Mouse (Mus musculus) neural tube, embryonic 14.5 days (tissue): ENCODE results near the gene Ypel4. TPM values are rescaled to one million over a fixed set of nuclear protein-coding genes. Genes with fewer than 3 reads are reported as not detected.

Source experiments
- ATAC-seq: fragments of 200-750 bp; cut with Nextera tagmentation; 2 replicates; pipeline ENCODE4 v1.8.0; 2017; ENCODE audit warnings: low read depth, mild to moderate bottlenecking, moderate TSS enrichment, moderate library complexity
- H3K27ac ChIP-seq: fragments of 300-500 bp; sonication (generic); 2 replicates; pipeline ENCODE4 v1.5.1; 2014; ENCODE audit warnings: low read depth, mild to moderate bottlenecking, control low read depth, low read length, moderate library complexity, mixed read lengths
- H3K27me3 ChIP-seq: fragments of 300-500 bp; sonication (generic); 2 replicates; pipeline ENCODE4 v1.6.1; 2014; ENCODE audit warnings: low read length; ENCODE audit not compliant: control insufficient read depth, insufficient read depth
- H3K36me3 ChIP-seq: fragments of 300-500 bp; sonication (generic); 2 replicates; pipeline ENCODE4 v1.6.1; 2014; ENCODE audit warnings: low read length, mixed read lengths; ENCODE audit not compliant: control insufficient read depth, insufficient read depth
- H3K4me1 ChIP-seq: fragments of 300-500 bp; sonication (generic); 2 replicates; pipeline ENCODE4 v1.6.1; 2014; ENCODE audit warnings: low read length; ENCODE audit not compliant: control insufficient read depth, insufficient read depth
- H3K4me2 ChIP-seq: fragments of 300-500 bp; sonication (generic); 2 replicates; pipeline ENCODE4 v1.6.1; 2014; ENCODE audit warnings: mild to moderate bottlenecking, low read depth, low read length, control low read depth
- H3K4me3 ChIP-seq: fragments of 300-500 bp; sonication (generic); 2 replicates; pipeline ENCODE4 v1.5.1; 2014; ENCODE audit warnings: low read depth, low read length, control low read depth, mixed read lengths
- H3K9ac ChIP-seq: fragments of 300-500 bp; sonication (generic); replicated peaks from 2 replicates; pipeline ENCODE4 v1.6.1; 2014; ENCODE audit warnings: low read depth, mild to moderate bottlenecking, control low read depth, low read length, mixed read lengths
- H3K9me3 ChIP-seq: fragments of 300-500 bp; sonication (generic); 2 replicates; pipeline ENCODE4 v1.6.1; 2016; ENCODE audit warnings: low read length; ENCODE audit not compliant: control insufficient read depth
- WGBS: fragments of 180-500 bp; shearing (Covaris S2); extraction: QIAGEN DNeasy Blood & Tissue Kit; methylation state at CpG from one replicate; pipeline ENCODE4 v1.1.7; 2014; 5-methylcytosine and 5-hydroxymethylcytosine counted together
- microRNA counts: library from miRNA; unstranded; fragments of <30 nt; microRNA quantifications from one replicate; lab custom pipeline; 2016
- microRNA-seq: library from miRNA; unstranded; fragments of <30 nt; microRNA quantifications from one replicate; pipeline ENCODE4, GENCODE M21; 2016
- polyA plus RNA-seq: library from polyadenylated mRNA; unstranded; fragments of >200 nt; fragmentation: Nextera tagmentation; extraction: Ambion mirVana; gene quantifications from 2 replicates; pipeline ENCODE4 v1.2.1, GENCODE M21; 2014

Gene Ypel4
- polyA plus RNA-seq, 1 experiment from 2014 or later: 17.8 TPM

DNA sequence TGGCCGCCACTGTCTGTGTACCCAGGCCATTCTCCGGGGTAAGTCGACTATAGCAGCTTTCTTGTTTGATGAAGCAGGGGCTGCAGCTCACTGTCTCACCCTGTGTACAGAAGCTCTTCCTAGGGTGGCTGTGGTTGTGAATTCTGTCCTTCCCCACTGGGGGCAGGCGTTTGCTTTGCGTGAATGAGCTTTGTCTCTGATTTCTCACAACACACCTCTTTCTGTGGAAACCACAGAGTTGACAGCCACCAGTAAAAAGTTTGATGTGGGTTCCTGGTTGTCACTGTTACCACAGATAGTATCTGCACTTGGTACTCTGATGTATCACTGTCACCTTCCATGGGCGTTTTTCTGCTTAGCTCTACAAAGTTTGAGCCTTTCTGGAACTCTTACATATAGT, 45.4 kb downstream of the Ypel4 start:
- Histone ChIP-seq H3K36me3 (no peaks in the 10 kb centered on the region), H3K27me3 (no peaks in the 10 kb centered on the region), H3K4me1 (peaks cover 5% of the 10 kb centered on the region; the same call in 1 of the 2 replicates), H3K4me2 (no peak overlapping the region), H3K27ac (no peak overlapping the region), H3K9me3 (no peaks in the 10 kb centered on the region), H3K9ac (no peak overlapping the region), H3K4me3 (no peak overlapping the region)
- WGBS: 59% methylated on average over 6 of the region's 6 CpGs
- ATAC-seq: no peak

DNA sequence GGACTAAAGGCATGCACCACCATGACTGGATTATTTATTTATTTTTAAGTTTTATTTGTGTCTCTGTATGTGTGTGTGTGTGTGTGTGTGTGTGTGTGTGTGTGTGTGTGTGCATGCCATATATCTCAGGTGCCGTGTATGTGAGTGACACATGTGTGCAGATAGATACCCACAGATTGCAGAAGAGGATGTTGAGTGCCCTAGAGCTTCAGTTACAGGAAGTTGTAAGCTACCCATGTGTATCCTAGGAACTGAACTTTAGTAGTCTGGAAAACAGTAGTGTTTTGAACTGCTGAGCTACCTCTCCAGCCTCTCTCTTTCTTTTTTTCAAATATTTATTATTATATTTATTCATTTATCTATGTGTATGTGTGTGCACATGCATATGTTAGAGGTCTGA, 49.5 kb downstream of the Ypel4 start:
- Histone ChIP-seq H3K4me2 (no peak overlapping the region), H3K4me3 (no peak overlapping the region), H3K27ac (no peak overlapping the region), H3K9me3 (no peaks in the 10 kb centered on the region), H3K9ac (no peak overlapping the region), H3K27me3 (no peaks in the 10 kb centered on the region), H3K4me1 (no peaks in the 10 kb centered on the region), H3K36me3 (no peaks in the 10 kb centered on the region)
- no peak for ATAC-seq
- 94% methylated on average over 1 of the region's 1 CpGs for whole genome bisulfite sequencing

DNA sequence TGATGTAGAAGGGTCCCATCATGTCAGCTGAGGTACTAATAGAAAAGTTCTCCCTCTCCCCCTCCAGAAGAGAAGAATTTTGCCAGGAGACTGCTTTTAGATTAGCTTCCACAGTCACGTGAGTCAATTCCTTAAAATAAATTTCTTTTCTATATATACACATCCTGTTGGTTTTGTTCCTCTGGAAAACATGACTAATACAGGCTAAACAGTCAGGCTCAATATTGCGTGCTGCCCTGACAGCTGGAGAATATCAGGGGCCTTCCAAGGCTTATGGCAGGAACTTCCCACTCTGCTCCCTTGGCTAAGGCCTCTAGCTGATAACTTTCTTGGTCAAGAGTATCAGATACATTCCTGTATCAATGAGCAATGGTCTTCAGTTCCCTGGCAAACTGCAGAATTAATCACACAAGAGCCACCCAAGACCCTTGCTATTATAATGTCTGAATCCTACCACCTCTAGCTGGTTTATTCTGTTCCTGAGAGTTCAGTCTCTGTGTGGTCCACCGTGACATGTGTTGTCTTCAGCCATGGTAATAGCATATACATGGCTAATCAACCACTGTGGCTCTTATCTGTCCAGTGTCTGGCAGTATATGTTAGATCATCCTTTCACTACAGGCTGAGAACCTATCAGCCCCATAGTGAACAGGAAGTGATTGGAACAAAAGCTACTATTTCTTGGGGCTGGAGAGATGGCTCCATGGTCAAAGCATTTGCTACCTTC, 50.1 kb downstream of the Ypel4 start:
- 91% methylated on average over 3 of the region's 3 CpGs for WGBS
- ATAC-seq: no peak

More for the DNA sequence above, 50.1 kb downstream of the Ypel4 start:
- H3K36me3 ChIP-seq: no peaks in the 10 kb centered on the region
- H3K27ac ChIP-seq: no peak overlapping the region
- no peaks in the 10 kb centered on the region for H3K4me1 ChIP-seq
- H3K4me3 ChIP-seq: no peak overlapping the region
- H3K27me3 ChIP-seq: no peaks in the 10 kb centered on the region
- H3K9ac ChIP-seq: no peak overlapping the region
- H3K4me2 ChIP-seq: no peak overlapping the region
- H3K9me3 ChIP-seq: no peaks in the 10 kb centered on the region

MicroRNA genes within 50 kb of the gene (microRNA counts, 519-probe panel; counts per million panel counts)
- microRNA mmu-miR-130a (lab: Ali Mortazavi, UCI): 6,708 counts per million, percentile 94 among the panel's probes with 10 or more counts

Small RNA genes lying within 50 kb of the gene (microRNA-seq; reads per million reads assigned to microRNA genes)
- 16,225 reads per million, percentile 97 among the genes with 10 or more reads in this experiment for gene Mir130a

Other genes starting within 250 kb of the Ypel4 start
- 30.1 and 40.4 TPM in 2 replicates for gene Ctnnd1, start 83.3 kb upstream of the Ypel4 start, polyA plus RNA-seq
- 0.24 and 0.44 TPM in 2 replicates for gene Btbd18, start 75.0 kb upstream of the Ypel4 start, polyA plus RNA-seq
- gene Selenoh, start 63.3 kb upstream of the Ypel4 start, polyA plus RNA-seq: 163 and 181 TPM in 2 replicates
- gene Gm28635, start 56.0 kb upstream of the Ypel4 start, polyA plus RNA-seq: 0.13 TPM in 1 of 2 replicates, not detected in the other
- gene Med19, start 55.7 kb upstream of the Ypel4 start, polyA plus RNA-seq: 61.5 and 64.5 TPM in 2 replicates
- gene Tmx2, start 54.9 kb upstream of the Ypel4 start, polyA plus RNA-seq: 311 and 342 TPM in 2 replicates
- 22.8 and 23.9 TPM in 2 replicates for gene Zdhhc5, start 18.9 kb upstream of the Ypel4 start, polyA plus RNA-seq
- gene Clp1, start 6.7 kb upstream of the Ypel4 start, polyA plus RNA-seq: 20.6 and 24.7 TPM in 2 replicates
- gene Gm19426, start 9.6 kb downstream of the Ypel4 start, polyA plus RNA-seq: 1.7 and 2.6 TPM in 2 replicates
- gene Serping1, start 41.4 kb downstream of the Ypel4 start, polyA plus RNA-seq: 15.7 and 34.8 TPM in 2 replicates
- gene Ube2l6, start 64.8 kb downstream of the Ypel4 start, polyA plus RNA-seq: 16.3 and 16.7 TPM in 2 replicates
- not detected in 2 replicates for gene Smtnl1, start 88.6 kb downstream of the Ypel4 start, polyA plus RNA-seq
- gene Timm10, start 92.9 kb downstream of the Ypel4 start, polyA plus RNA-seq: 63.8 and 89.4 TPM in 2 replicates
- gene Slc43a1, start 104.8 kb downstream of the Ypel4 start, polyA plus RNA-seq: 0.63 and 1.8 TPM in 2 replicates
- gene Rtn4rl2, start 152.7 kb downstream of the Ypel4 start, polyA plus RNA-seq: 1.8 and 4.9 TPM in 2 replicates
- gene Slc43a3, start 202.5 kb downstream of the Ypel4 start, polyA plus RNA-seq: 2.5 and 7.1 TPM in 2 replicates
- not detected in 2 replicates for gene Prg2, start 246.4 kb downstream of the Ypel4 start, polyA plus RNA-seq